Mouse (Mus musculus) lung, postnatal 10 days (tissue): ENCODE measurements around the gene Gm5129.
"Not testable (repeated sequence)": the region's sequence is repeated elsewhere in the genome, so short reads cannot be mapped to it uniquely, and the experiment has no call there.

ENCODE experiments used
- DNase-seq: peaks from one replicate; pipeline ENCODE4 v3.0.0; 2021

Gm5129 gene

DNA sequence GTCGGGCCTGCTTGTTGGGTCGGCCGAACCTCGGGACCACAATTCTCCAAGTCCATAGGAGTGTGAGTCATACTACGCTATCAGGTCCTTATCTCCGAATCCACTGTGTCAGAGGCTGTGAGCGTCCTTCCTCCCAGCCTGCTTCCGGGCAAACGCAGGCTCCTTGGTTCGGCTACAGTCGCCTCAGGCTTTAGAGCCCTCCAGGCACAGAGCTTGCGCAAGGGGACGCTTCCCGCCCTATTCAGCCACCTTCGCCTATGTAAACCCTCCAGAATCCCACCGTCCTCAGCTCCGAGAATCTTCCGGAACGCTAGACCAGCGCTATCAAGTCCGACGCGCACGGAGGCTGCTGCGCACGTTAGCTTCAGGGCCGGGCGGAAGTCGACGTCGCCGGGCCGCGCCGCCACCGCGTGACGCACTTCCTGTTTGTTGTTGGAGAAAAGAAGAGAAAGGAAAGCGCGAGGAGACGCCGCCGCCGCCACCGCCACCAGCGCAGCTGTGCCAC is at the start of gene Gm5129, which contains the start of gene Dnajb6:
Gm5129 (minus strand) TSS at position 380 of the 505 bp plus-strand sequence.
Dnajb6 (plus strand) TSS at position 132 of the 505 bp plus-strand sequence.
- peak; percentile 97 for DNase-seq

DNA sequence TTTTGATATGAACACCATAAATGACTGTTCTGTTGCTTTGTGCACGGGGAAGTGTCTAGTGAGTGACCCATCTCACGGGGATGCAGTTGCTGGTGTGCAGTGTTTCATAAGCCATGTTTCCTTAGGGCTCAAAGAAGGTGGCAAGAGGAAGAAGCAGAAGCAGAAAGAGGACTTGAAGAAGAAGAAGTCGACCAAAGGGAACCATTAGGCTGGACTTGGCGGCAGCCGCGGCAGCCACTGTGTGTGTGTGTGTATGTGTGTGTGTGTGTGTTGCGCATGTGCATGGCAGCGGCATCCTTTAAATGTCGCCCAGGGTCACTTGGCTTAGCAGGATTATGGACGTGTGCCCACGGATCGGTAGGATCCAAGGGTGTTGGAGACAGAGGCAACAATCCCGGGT is 49.2 kb upstream of the Gm5129 start:
- DNase-seq, result not testable (repeated sequence)

DNA sequence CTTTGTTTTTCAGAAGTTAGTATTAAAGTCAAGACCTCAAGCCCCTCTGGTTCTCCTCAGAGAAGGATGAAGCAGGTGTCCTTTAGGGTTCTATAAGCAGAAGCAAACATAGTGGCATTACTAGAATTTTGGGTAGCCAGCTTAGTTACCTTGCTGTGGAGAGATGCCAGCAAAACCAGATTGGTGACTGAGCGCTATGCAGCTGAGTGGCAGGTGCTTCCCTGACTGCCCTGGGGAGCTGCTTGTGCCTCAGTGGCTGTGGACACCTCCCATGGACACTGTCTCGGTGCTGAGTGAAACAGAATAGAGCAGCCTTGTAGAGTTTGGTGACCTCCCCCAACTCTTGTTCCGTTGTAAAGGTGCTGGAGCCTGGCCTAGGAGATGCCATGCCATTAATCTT is 46.5 kb upstream of the Gm5129 start:
- DNase-seq, result no peak

DNA sequence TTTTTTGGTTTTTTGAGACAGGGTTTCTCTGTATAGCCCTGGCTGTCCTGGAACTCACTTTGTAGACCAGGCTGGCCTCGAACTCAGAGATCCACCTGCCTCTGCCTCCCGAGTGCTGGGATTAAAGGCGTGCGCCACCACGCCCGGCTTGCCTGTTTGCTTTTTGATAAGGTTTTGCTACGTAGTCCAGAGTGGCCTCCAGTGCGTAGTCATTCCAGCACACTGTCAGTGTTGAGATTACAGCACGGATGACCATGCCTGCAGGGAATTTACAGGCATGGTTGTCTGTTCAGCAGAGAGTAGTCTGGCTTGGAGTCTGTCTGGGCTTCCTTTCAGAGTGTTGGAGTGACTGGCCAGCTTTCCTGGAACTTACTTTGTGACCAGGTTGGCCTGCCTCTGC is 44.0 kb upstream of the Gm5129 start:
- DNase-seq, result not testable (repeated sequence)

DNA sequence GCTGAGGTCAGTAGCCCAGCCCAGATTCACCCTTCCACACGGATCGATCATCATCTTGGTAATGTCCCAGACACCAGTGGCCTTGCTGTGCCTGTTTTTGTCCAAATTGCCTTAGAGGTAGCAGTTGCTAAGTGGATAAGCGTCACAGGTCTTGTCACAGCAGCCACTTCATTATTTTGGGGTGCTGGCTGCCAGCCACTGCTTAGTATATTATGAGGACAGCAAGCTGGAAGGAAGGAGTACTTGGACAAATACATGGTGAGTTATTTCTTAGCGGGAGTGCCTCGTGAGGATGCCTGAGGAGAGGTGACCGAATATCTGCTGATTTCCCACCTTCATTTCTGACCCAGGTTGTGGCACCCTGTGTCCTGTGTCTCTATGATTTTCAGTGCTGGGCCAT is 42.3 kb upstream of the Gm5129 start:
- no peak for DNase-seq

DNA sequence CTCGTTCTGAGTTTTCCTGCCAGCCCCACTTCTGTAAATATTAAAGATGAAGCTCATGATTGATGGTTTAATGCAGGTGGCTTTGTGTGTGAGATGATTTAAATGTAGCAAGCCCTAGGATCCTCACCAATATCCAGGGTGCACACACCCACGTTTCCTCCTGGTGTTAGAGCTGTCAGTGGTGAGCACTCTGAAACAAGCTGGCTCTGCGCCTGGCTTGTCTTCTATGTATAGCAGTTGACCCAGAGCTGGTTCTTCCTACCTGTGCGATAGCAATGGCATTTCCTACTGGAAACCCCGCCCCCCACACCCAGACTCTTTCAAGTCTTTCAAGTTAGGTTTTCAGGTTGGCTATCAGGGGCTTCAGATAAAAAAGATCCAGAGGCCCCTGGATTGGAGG is 39.7 kb upstream of the Gm5129 start:
- no peak for DNase-seq

DNA sequence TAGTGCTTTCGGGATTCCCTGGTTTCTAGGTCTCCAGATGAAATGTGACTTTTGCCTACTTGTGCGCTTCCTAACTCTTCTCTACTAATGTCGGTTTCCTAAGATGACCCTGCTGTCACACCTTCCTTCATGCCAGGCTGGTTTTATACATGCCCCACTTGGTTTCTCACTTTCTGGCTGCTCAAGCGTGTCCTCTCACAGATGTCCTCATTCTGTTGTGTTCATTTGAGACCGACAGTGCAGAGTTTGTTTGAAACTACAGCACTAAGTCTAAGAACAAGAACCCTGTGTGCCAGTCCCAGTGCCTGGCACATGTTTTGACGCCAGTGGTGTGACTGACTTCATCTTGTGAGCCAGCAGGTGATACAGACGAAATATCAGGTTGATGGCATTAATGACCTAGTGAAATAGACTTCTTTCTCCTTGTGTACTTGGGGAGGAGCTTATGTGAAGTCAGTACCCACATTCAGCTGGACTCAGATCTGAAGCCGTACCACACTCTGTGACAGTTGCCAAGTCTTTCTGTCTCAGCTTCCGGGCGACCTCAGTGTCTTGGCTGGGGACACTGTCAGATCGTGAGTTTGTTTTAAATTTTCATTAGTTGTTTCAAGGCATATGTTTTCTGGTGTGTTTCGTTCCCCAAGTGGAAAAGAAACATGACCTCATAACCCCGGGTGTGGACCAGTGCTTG is 37.9 kb upstream of the Gm5129 start:
- DNase-seq, result no peak

DNA sequence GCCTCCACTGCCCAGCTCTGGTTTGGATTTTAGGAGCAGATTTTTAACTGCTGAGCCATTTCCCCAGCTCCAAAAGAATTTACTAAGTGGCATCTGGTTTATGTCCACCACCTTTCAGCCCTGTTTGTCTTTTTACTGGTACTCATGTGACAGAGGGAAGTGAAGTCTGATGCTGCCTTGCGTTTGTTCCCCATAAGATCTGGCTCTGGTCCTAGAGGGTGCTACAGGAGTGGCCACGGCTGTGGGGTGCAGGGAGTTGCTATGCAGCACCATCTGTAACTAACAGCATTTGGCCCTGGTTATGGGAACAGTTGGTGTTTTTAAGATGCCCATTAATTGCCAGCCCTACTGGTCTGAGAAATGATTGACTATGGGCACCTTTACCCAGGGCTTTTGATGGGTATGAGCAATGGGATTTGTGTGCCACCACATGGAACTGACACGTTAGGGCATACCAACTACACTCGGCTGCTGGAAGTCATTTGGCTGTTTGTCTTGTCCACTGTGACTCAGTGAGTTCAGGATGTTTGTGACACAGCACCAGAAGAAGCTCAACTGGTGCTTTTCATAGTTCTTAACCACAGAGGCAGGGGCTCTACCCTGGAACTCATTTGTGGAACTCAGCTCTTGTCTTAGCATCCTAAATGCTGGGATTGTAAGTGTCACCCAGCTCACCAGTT is 37.1 kb upstream of the Gm5129 start:
- DNase-seq, result peak; percentile 35

DNA sequence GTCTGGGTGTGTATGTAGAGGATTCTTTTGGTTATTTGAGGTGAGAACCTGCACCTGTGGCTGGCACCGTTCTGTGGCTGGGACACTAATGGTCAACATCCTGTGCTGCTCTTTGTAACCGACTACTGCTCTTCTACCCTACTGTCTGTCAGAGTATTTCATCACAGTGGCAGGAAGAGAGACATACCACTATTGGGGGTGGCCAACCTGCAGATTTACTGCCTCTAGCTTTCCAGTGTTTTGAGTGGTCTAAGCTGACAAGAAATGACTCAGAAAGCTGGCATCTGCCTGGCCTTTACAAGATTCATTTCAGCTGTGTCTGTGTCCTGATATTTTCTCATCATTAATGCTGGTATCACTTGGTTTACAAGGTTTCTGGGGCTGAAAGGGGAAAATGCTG is 36.3 kb upstream of the Gm5129 start:
- no peak for DNase-seq

DNA sequence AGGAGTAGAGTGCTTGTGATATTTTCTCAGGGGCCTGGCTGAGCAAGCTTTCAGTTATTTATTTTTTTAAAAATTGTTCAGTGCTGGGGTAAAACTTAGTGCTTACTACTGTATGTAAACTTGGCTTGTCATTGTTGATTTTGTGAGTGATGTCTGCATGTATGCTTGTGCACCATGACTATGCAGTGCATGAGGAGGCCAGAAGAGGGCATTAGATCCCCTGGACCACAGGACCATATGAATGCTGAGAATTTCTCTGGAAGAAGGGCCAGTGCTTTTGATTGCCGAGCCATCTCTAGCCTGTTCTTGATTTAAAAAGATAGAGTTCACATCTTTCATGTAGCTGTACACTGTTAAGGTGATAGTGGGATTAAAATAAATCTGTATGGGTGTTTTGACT is 35.2 kb upstream of the Gm5129 start:
- DNase-seq, result peak; percentile 25

DNA sequence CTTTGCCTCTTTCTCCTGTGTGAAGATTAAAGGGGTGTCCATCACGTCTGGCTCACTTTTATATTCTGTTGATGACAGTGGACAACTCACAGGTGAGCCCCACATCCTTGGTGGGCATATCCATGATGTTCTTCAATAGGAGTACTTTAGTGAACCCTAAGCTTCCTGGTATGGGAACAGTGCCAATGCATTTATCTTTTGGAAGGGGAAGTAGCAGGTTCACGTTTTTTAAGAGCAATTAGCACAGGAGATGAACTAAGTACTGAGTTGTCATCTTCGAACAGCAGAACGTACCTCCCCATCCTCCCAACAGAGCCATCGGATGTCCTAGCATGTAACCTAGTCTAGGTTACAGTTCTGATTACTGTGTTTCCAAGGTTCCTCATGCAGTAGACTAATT is 23.6 kb upstream of the Gm5129 start:
- DNase-seq, result no peak

DNA sequence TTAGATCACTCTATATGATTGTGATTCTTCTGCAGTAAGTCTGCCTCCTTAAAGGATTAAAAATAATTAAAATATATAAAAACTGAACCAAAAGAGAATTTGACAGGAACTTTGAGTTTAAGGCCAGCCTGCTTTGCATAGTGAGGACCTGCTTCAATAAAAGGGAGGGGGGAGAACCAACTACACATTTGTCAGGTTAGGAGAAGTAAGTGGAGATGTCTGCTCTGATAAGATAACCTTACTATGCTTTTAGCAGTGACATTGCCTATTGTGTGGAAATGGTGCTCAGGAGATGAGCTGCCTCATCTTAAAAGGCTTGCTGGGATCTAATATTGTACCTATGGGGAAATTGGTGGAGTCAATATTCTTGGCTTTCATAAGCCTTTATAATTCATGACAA is 17.2 kb upstream of the Gm5129 start:
- no peak for DNase-seq

DNA sequence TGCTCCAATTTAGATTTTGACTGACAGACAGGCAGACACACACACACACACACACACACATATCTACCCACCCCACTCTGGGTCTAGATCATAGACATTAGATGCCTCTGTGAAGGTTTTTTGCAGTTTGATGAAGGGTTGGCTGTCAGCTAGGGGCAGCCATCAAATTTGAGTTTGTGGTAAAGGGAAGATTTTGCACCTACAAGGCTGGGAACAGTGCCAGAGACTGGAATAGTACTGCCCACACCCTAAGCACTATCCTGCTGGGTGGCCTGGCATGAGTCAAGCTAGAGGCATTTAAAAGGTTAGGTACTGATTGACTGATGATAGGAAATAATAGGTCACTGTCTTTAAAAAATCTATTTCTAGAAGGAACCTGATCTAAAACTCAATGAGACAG is 15.6 kb upstream of the Gm5129 start:
- no peak for DNase-seq

DNA sequence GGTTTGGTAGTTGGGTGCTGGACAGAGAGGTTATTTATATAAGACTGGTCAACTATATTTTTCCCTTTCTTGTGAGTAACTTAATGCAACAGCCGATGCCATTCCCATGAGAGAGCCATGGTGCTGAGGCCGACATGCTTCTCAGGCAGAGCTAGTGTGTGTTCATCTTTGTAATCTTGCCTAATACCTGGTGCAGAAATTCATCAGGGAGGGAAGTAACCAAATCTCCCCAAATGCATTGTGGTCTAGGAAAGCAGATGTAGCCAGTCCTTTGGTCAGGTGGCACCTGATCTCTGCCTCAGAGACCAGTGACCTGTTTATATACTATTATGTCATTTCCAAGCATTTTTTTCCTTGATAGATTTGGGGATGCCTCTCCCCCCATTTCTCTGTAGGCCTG is 11.9 kb upstream of the Gm5129 start:
- no peak for DNase-seq

DNA sequence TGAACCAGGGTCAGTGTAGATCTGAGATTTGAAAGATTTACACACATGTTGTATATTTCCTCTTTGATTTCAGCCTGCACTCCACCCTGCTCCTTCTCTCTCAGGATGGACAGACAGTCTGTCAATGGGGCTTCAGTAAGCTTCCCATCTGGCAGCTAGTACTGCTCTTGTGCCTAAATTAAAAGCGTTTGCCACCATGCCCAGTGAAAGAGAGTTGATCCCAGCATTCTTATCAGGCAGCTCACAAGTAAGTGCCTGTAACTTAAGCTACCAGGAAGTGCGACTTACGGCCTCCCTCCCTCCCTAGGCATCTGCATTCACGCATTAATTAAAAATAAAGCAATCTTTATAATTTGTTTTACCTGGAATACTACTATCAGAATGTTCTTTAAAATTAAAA is 5.4 kb upstream of the Gm5129 start:
- DNase-seq, result no peak

DNA sequence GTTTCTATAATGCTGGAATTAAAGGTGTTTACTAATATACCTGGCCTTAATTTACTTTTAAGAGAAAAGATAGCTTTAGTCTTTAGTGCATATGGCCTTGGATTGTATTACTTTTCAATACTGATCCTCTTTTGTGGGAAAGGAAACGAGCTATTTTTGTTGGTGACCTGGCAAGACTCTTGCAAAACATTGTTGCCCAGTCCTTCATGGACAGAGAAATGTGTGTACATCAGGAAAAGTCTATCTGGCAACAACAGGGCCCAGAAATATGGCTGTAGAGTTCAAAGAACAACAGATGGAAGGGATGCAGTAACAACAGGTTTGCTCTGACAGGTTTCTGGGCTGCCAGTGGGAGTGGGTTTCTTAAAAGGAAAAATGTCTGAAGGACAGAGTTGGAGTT is 4.9 kb upstream of the Gm5129 start:
- no peak for DNase-seq

DNA sequence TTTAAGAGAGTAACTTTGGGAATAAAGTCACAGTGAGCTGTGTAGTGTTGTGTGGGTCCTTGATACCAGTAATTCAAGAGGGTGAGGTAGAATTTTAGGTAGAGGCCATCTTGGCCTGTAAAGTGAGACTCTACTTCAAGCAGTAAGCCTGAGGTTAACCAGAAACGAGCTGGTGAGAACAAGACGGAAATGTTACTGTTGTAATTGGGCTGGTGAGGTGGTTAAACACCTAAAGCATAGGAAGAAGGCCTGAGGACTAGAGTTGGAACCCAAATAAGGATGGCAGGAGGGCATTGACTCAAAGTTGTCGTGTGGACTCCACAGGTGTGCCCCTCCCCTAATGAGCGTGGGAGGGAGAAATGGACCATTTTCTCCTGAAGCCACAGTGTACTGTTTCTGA is 2.3 kb upstream of the Gm5129 start:
- no peak for DNase-seq

DNA sequence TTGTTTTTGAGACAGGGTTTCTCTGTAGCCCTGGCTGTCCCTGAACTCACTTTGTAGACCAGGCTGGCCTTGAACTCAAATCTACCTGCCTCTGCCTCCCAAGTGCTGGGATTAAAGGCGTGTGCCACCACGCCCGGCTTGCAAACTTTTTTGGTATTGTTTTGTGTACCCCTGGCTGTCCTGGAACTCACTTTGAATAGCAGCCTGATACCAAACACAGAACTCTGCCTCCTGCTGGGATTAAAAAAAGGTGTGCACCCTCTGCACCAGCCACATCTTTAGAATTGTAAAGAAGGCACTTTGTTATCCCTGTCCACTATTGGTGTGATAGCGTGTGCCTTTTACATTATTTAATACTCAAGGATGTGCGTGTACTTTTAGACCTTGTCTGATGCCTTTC is 1.7 kb upstream of the Gm5129 start:
- no peak for DNase-seq

DNA sequence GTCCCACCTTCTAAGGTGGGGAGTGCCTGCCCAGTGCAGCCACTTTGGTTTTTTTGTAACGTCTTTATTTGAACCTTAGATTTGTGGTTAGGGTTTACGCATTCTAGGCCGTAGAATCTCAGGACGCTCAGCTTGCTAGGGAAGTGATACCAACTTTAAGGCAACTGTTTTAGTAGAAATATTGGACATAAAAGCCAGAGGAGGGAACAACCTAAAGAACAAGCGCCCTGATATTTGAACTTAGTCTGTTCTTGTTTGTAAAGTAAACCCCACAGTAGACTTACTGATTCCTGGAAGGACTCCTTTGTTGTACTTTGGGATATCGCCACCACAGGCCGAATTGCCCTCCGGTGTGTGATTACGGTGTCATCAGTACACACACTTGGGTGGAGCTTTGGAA is 1.2 kb upstream of the Gm5129 start:
- DNase-seq, result no peak

DNA sequence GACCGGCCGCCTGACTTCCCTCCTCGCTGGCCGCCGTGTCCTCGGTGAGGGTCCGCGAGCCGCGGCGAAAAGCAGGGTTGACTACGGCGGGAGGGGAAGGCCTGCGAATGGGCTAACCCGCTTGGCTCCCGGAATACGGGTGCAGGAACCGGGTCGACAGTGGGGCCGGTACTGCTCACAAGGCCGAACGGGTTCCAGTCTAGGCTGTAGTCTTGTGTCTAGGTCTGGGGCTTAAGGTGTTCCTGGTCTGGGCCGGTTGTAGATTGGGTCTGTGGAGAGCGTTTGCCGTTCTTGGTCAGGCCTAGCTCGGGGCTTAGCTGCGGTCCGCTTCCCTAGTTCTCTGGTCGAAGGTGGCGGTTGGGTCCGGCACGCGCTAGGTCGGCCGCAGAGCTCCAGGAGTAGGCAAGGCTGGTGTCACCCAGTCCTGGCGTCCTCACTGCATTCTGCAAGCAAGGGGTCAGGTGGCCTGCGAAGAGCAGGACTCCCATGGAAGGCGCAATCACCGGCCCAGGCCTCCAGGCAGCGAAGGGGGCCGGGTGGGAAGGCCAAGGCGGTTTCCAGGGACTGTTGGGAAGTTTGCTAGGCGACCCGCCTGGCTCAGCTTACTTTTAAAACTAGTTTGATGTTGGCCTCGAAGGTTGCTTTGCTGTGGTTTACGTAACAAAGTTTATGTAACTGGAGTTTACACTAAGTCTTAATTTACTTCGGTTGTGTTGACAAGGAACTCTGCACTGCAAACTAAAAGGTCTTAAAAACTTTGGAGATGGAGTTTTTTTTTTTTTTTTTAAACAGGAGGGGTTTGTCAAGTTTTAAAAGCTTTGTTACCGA is 551 bp upstream of the Gm5129 start:
- DNase-seq, result peak; percentile 57

DNA sequence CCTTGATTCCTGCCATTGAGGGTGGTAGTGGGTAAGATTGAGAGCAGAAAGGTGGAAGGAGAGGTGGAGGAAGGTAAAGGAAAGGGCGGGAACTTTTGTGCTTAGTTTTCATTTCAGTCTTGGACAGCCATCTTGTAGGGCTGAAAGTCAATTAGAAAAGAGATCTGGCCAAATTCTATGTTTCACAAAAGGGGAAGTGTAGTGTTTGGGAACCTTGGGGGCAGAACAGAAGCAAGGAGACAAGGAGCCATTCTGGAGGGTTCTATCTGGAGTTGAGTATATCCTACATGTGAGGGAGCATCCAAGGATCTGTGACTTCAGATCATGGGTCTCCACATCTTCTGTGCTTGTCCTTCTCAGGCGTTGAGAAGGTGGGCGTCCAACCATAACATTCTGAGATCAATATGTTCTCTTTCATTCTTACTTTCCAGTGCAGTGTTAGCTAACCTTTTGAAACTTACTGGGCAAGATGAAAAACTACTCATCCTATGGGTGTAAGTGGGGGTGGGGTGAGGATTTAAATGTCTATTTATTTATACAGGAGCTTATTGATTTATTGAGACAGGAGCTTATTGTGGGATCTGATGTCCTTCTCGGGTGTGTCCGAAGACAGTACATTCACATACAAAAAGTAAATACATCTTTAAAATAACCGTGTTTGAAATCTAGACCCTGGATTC is 765 bp downstream of the Gm5129 start:
- no peak for DNase-seq

DNA sequence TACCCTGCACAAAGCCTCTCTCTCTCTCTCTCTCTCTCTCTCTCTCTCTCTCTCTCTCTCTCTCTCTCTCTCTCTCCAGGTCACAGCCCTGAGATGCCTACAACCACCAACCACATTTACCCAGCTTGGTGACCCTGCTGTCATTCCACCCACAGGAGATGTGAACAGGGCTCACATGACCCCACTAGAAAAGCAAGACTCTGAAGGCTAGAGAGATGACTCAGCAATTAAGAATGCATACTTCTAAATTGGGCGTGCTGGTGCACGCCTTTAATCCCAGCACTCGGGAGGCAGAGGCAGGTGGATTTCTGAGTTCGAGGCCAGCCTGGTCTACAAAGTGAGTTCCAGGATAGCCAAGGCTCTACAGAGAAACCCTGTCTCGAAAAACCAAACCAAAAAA is 9.7 kb downstream of the Gm5129 start:
- DNase-seq, result not testable (repeated sequence)

DNA sequence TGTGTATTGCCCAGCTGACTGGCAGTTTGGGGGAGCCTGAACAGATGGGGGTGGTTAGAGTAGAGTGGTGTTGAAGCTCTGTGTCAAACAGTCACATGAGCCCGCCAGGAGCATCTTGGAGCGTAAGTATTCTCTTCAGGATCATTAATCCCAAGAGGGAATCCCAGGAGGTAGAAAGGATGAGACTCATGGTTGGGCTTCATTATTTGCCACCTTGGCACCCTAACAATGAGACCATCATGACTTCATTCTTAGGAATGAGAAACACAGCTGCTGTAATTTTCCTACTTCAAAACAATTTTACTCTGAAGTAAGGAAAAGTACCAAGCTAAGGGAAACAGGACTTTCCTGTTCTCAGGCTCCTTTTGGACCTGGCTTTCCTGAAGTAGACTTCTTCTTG is 10.4 kb downstream of the Gm5129 start:
- no peak for DNase-seq
